Mouse (Mus musculus) kidney, postnatal 0 days (tissue): ENCODE results near the gene Tpo. TPM values are rescaled to one million over a fixed set of nuclear protein-coding genes. Genes with fewer than 3 reads are reported as not detected.

ENCODE experiments used
- ATAC-seq: fragments of 200-750 bp; cut with Nextera tagmentation; replicated peaks from 2 replicates; pipeline ENCODE4 v1.8.0; 2017; ENCODE audit warnings: low read depth, moderate number of reproducible peaks, moderate TSS enrichment, moderate library complexity; ENCODE audit not compliant: low FRiP score
- DNase-seq: peaks from one replicate; pipeline ENCODE4 v3.0.0-alpha.2; 2016; ENCODE audit warnings: low spot score
- H3K27ac ChIP-seq: fragments of 300-500 bp; sonication (generic); 2 replicates; pipeline ENCODE4 v1.5.1; 2014; ENCODE audit warnings: mild to moderate bottlenecking
- H3K27me3 ChIP-seq: fragments of 300-500 bp; sonication (generic); 2 replicates; pipeline ENCODE4 v1.6.1; 2014; ENCODE audit warnings: low read length, mixed read lengths; ENCODE audit not compliant: insufficient read depth
- H3K36me3 ChIP-seq: fragments of 300-500 bp; sonication (generic); 2 replicates; pipeline ENCODE4 v1.6.1; 2014; ENCODE audit warnings: low read length, mixed read lengths; ENCODE audit not compliant: insufficient read depth
- H3K4me1 ChIP-seq: fragments of 300-500 bp; sonication (generic); replicated peaks from 2 replicates; pipeline ENCODE4 v1.6.1; 2014; ENCODE audit warnings: antibody characterized with exemption, low read length, mixed read lengths; ENCODE audit not compliant: insufficient read depth
- H3K4me2 ChIP-seq: fragments of 300-500 bp; sonication (generic); 2 replicates; pipeline ENCODE4 v1.6.1; 2014; ENCODE audit warnings: mild to moderate bottlenecking, low read length, moderate library complexity, mixed read lengths
- H3K4me3 ChIP-seq: fragments of 300-500 bp; sonication (generic); replicated peaks from 2 replicates; pipeline ENCODE4 v1.5.1; 2014; ENCODE audit warnings: low read depth, low read length
- H3K9ac ChIP-seq: fragments of 300-500 bp; sonication (generic); 2 replicates; pipeline ENCODE4 v1.6.1; 2014; ENCODE audit warnings: low read depth, low read length
- H3K9me3 ChIP-seq: fragments of 300-500 bp; sonication (generic); replicated peaks from 2 replicates; pipeline ENCODE4 v1.6.1; 2016; ENCODE audit warnings: low read length, inconsistent platforms, mixed read lengths
- CTCF ChIP-seq: IDR thresholded peaks from 2 replicates; pipeline ENCODE4 v1.5.1; 2016; ENCODE audit warnings: antibody characterized with exemption, low read depth, mild to moderate bottlenecking, moderate library complexity
- WGBS: fragments of 180-500 bp; shearing (Covaris S2); extraction: QIAGEN DNeasy Blood & Tissue Kit; methylation state at CpG from one replicate; pipeline ENCODE4 v1.1.7; 2014; 5-methylcytosine and 5-hydroxymethylcytosine counted together
- polyA plus RNA-seq: library from polyadenylated mRNA; unstranded; fragments of >200 nt; fragmentation: Nextera tagmentation; extraction: Ambion mirVana; gene quantifications from 2 replicates; pipeline ENCODE4 v1.2.1, GENCODE M21; 2015

Gene Tpo
- polyA plus RNA-seq, 1 experiment from 2014 or later, result not detected

GRCm38 (mm10) chr12:30092081-30092480 is 40.3 kb downstream of the Tpo start:
- H3K27ac ChIP-seq, result no peak overlapping the region
- DNase-seq (no peak), ATAC-seq (no peak)
- H3K36me3 ChIP-seq, result no peaks in the 10 kb centered on the region
- no peaks in the 10 kb centered on the region for H3K27me3 ChIP-seq
- no peak overlapping the region for H3K4me3 ChIP-seq
- TF ChIP-seq CTCF, result no peak
- no peaks in the 10 kb centered on the region for H3K9me3 ChIP-seq
- H3K4me1 ChIP-seq, result no peaks in the 10 kb centered on the region
- H3K4me2 ChIP-seq, result no peak overlapping the region
- WGBS, result 90% methylated on average over 5 of the region's 5 CpGs
- H3K9ac ChIP-seq, result no peak overlapping the region

GRCm38 (mm10) chr12:30083971-30084370 is 48.5 kb downstream of the Tpo start:
- TF ChIP-seq CTCF, result no peak
- DNase-seq, result no peak

GRCm38 (mm10) chr12:30077056-30077455 is 55.4 kb downstream of the Tpo start:
- no peak overlapping the region for H3K27ac ChIP-seq
- H3K4me1 ChIP-seq, result no peaks in the 10 kb centered on the region
- no peak for TF ChIP-seq CTCF
- ATAC-seq (no peak), DNase-seq (no peak)
- H3K9ac ChIP-seq, result no peak overlapping the region
- no peak overlapping the region for H3K4me2 ChIP-seq
- no peaks in the 10 kb centered on the region for H3K27me3 ChIP-seq
- H3K9me3 ChIP-seq, result no peaks in the 10 kb centered on the region
- H3K36me3 ChIP-seq, result no peaks in the 10 kb centered on the region
- no peak overlapping the region for H3K4me3 ChIP-seq
- 93% methylated on average over 11 of the region's 11 CpGs for WGBS

More at GRCm38 (mm10) chr12:30083971-30084370, 48.5 kb downstream of the Tpo start:
- H3K27ac ChIP-seq, result no peak overlapping the region
- no peaks in the 10 kb centered on the region for H3K9me3 ChIP-seq
- H3K4me3 ChIP-seq, result no peak overlapping the region
- H3K36me3 ChIP-seq, result no peaks in the 10 kb centered on the region
- no peak overlapping the region for H3K4me2 ChIP-seq
- no peak for ATAC-seq
- no peaks in the 10 kb centered on the region for H3K27me3 ChIP-seq
- WGBS, result 64% methylated on average over 3 of the region's 3 CpGs
- H3K4me1 ChIP-seq, result no peaks in the 10 kb centered on the region
- H3K9ac ChIP-seq, result no peak overlapping the region

- WGBS, result 64% methylated on average over 2 of the region's 2 CpGs
- no peaks in the 10 kb centered on the region for H3K4me1 ChIP-seq
- TF ChIP-seq CTCF, result no peak
- no peak overlapping the region for H3K27ac ChIP-seq
- DNase-seq, result no peak
- no peak overlapping the region for H3K4me3 ChIP-seq
- no peak overlapping the region for H3K4me2 ChIP-seq
- H3K27me3 ChIP-seq, result no peaks in the 10 kb centered on the region
- H3K9ac ChIP-seq, result no peak overlapping the region
- no peak for ATAC-seq
- no peaks in the 10 kb centered on the region for H3K9me3 ChIP-seq
- no peaks in the 10 kb centered on the region for H3K36me3 ChIP-seq
Observed at GRCm38 (mm10) chr12:30076316-30076715, 56.1 kb downstream of the Tpo start.

- ATAC-seq, result no peak
- Histone ChIP-seq H3K4me3 (no peak overlapping the region), H3K4me2 (no peak overlapping the region), H3K27ac (no peak overlapping the region), H3K9ac (no peak overlapping the region), H3K9me3 (no peaks in the 10 kb centered on the region), H3K36me3 (no peaks in the 10 kb centered on the region), H3K27me3 (no peaks in the 10 kb centered on the region), H3K4me1 (no peaks in the 10 kb centered on the region)
- 44% methylated on average over 2 of the region's 2 CpGs for WGBS
- TF ChIP-seq CTCF, result no peak
- peak; percentile 65 for DNase-seq
Observed at GRCm38 (mm10) chr12:30069321-30069720, 63.1 kb downstream of the Tpo start.

GRCm38 (mm10) chr12:30067806-30068205 is 64.6 kb downstream of the Tpo start:
- no peak for DNase-seq
- Histone ChIP-seq H3K4me1 (no peaks in the 10 kb centered on the region), H3K27ac (no peak overlapping the region), H3K36me3 (no peaks in the 10 kb centered on the region), H3K9ac (no peak overlapping the region), H3K9me3 (no peaks in the 10 kb centered on the region), H3K4me2 (no peak overlapping the region), H3K27me3 (no peaks in the 10 kb centered on the region), H3K4me3 (no peak overlapping the region)
- 66% methylated on average over 2 of the region's 2 CpGs for WGBS
- no peak for TF ChIP-seq CTCF
- no peak for ATAC-seq

GRCm38 (mm10) chr12:30062118-30062505 is 70.3 kb downstream of the Tpo start:
- Histone ChIP-seq H3K27ac (no peak overlapping the region), H3K9me3 (no peaks in the 10 kb centered on the region), H3K9ac (no peak overlapping the region), H3K4me2 (no peak overlapping the region), H3K4me1 (no peaks in the 10 kb centered on the region), H3K36me3 (no peaks in the 10 kb centered on the region), H3K4me3 (no peak overlapping the region), H3K27me3 (no peaks in the 10 kb centered on the region)
- ATAC-seq (no peak), DNase-seq (no peak)
- 28% methylated on average over 6 of the region's 6 CpGs for WGBS
- no peak for TF ChIP-seq CTCF
